Mouse (Mus musculus): ENCODE results near the gene Clps. TPM values are rescaled to one million over a fixed set of nuclear protein-coding genes. Genes with fewer than 3 reads are reported as not detected.
A peak's percentile ranks its signal among the peaks of the same experiment; 100 is the strongest.

Gene Clps
- total and polyA plus RNA-seq, 3 experiments, result not detected

DNA sequence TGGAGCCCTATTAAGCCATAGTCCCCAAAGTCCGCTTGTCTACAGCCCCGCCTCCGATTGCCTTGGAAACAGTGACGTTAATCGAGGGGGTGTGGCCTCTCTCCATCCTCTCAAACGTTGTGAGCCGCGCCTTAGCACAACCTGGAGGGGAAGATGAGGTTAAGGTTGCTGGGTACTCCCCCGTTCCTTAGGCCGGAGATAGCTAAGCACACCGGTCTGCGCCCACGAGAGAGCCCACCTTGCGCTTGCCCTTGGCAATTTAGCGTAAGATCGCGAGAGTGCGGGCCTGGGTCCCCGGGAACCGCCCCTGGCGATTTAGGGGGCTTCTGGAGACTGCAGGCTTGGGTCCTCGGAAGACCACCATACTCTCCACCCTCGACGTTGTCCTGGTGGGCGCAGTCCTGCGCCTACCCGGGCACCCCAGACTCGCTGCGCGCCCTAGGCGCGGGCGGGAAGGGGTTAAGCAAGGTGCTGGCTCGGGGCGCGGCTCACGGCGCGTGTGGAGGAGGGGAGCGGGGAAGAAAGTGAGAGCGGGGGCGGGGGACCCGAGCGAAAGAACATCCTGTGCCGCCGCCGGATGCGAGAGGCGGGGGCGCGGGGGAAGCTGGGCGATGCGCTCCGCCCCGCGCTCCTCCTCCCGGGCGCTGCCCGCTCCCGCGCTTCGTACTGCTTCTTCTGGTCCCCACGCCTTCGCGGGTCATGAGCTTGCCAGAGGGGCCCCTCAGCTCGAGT, 37.8 kb downstream of the Clps start (continued):
- TF ChIP-seq KAT2A (conservative IDR thresholded peaks at IDR 0.05; ENCODE audit: low read depth, low read length) (no peak), TCF12 (IDR thresholded peaks at IDR 0.05; ENCODE audit: low read depth, low read length) (peak; percentile 38; the same call in 1 of the 2 replicates), HCFC1 (IDR thresholded peaks at IDR 0.05; ENCODE audit: low read depth, low read length) (peak; percentile 71), RCOR1 (IDR thresholded peaks at IDR 0.05; ENCODE audit: low read depth, low read length) (no peak), NELFE (IDR thresholded peaks at IDR 0.05; ENCODE audit: low read depth, low read length) (peak; percentile 67), SMC3 (IDR thresholded peaks at IDR 0.05; ENCODE audit: low read depth, low read length) (no peak), MYC (IDR thresholded peaks at IDR 0.05; ENCODE audit: low read depth, low read length) (no peak), EP300 (IDR thresholded peaks at IDR 0.05; ENCODE audit: low read depth in 1 of 2, low read length in 2 of 2) (peak in 1 of 2 experiments; percentile 69; a peak in 2 of 4 replicates), TBP (IDR thresholded peaks at IDR 0.05; ENCODE audit: low read depth, low read length) (peak; percentile 76; the same call in 1 of the 2 replicates), TAL1 (IDR thresholded peaks at IDR 0.05; ENCODE audit: low read length) (no peak)

DNA sequence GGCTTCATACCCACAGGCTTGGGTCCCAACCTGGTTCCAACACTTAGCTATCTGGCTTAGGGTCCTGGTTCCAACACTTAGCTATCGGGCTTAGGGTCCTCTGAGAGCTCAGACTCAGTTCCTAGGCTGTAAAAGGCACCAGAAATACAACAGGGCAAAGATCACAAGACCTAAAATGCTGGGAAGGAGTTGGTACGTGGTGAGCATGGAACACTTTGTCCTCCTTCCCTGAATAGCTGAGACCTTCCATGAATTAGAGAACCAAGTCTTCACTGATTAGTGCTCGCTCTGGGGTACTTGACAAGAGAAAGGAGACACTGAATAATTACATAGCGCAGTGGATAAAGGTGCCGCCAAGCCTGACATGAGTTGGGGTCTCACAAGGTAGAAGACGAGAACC, 38.6 kb downstream of the Clps start:
- no peak for TF ChIP-seq TBP (IDR thresholded peaks at IDR 0.05; ENCODE audit: low read depth, low read length)
- no peak for TF ChIP-seq GABPA (IDR thresholded peaks at IDR 0.05; ENCODE audit: low read depth, low read length)
- TF ChIP-seq POLR2AphosphoS5 (IDR thresholded peaks at IDR 0.05; ENCODE audit: borderline replicate concordance, low read depth, low read length), result no peak
- no peak for TF ChIP-seq NELFE (IDR thresholded peaks at IDR 0.05; ENCODE audit: low read depth, low read length)
- H3K36me3 ChIP-seq (ENCODE audit: control insufficient read depth in 1 of 2, insufficient read depth in 2 of 2, low read length in 2 of 2), result peaks cover 0 to 20% of the 10 kb centered on the region in 2 experiments; a peak in 2 of 4 replicates
- no peak for DNase-seq (ENCODE audit: low read depth, low spot score)
- H3K79me2 ChIP-seq (ENCODE audit: control insufficient read depth, insufficient read depth, low read length, poor library complexity), result peaks cover 5% of the 10 kb centered on the region; the same call in 1 of the 2 replicates
- H3K4me3 ChIP-seq (ENCODE audit: control insufficient read depth in 1 of 2, insufficient read depth in 1 of 2, low read depth in 2 of 2, low read length in 2 of 2), result peak overlapping the region; percentile 34 to 58; a peak in 3 of 4 replicates
- peak overlapping the region; percentile 48 for H3K9ac ChIP-seq (ENCODE audit: control insufficient read depth, low read depth, low read length, poor library complexity, severe bottlenecking)
- H3K4me1 ChIP-seq (ENCODE audit: control insufficient read depth in 1 of 2, insufficient read depth in 2 of 2, low read length in 2 of 2), result peaks cover 6 to 32% of the 10 kb centered on the region in 2 experiments; a peak in 3 of 4 replicates
- no peaks in the 10 kb centered on the region for H3K9me3 ChIP-seq (replicated peaks; ENCODE audit: insufficient read depth, low read length)
- H3K27me3 ChIP-seq (ENCODE audit: control insufficient read depth in 1 of 2, insufficient read depth in 2 of 2, low read length in 2 of 2), result no peaks in the 10 kb centered on the region
- H3K27ac ChIP-seq (ENCODE audit: control insufficient read depth, low read depth, low read length), result peak overlapping the region; percentile 26; the same call in 1 of the 2 replicates

DNA sequence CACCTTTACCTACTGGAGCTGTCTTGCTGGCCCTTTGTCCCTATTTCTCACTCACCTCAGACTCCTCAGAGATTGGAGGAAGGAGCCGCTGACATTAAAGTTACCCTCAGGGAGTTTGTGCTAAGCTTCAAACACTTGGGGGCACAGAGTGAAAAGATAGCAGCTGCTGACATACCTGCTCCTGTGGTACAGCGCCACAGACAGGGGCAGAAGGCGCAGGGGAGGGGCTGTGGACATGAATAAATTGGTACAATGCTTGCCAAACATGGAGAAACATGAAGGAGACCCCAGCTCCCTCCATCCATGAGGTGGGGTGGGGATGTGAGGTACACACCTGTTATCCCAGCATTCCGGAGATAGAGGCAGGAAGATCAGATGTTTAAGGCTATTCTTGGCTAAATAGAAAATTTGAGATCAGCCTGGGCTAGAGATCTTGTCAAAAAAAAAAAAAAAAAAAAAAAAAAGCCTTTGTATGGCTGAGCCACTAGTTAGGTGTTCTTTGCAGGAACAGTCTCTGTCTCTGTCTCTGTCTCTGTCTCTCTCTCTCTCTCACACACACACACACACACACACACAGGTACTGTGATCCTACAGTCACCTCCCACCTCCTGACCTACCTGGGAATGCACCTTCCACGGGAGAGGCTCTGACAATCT, 39.4 kb downstream of the Clps start:
- Histone ChIP-seq H3K9me3 (replicated peaks; ENCODE audit: insufficient read depth, low read length) (no peaks in the 10 kb centered on the region), H3K27ac (ENCODE audit: control insufficient read depth, low read depth, low read length) (no peak overlapping the region), H3K4me1 (ENCODE audit: control insufficient read depth in 1 of 2, insufficient read depth in 2 of 2, low read length in 2 of 2) (peaks cover 6 to 34% of the 10 kb centered on the region in 2 experiments; a peak in 3 of 4 replicates), H3K4me3 (ENCODE audit: control insufficient read depth in 1 of 2, insufficient read depth in 1 of 2, low read depth in 2 of 2, low read length in 2 of 2) (no peak overlapping the region), H3K36me3 (ENCODE audit: control insufficient read depth in 1 of 2, insufficient read depth in 2 of 2, low read length in 2 of 2) (peaks cover 0 to 20% of the 10 kb centered on the region in 2 experiments; a peak in 2 of 4 replicates), H3K9ac (ENCODE audit: control insufficient read depth, low read depth, low read length, poor library complexity, severe bottlenecking) (no peak overlapping the region), H3K27me3 (ENCODE audit: control insufficient read depth in 1 of 2, insufficient read depth in 2 of 2, low read length in 2 of 2) (no peaks in the 10 kb centered on the region), H3K79me2 (ENCODE audit: control insufficient read depth, insufficient read depth, low read length, poor library complexity) (peaks cover 5% of the 10 kb centered on the region; the same call in 1 of the 2 replicates)
- DNase-seq (ENCODE audit: low read depth, low spot score), result no peak
- TF ChIP-seq USF1 (IDR thresholded peaks at IDR 0.05; ENCODE audit: low read depth, low read length), result no peak
- peak; percentile 73 for TF ChIP-seq ZNF384 (IDR thresholded peaks at IDR 0.05; ENCODE audit: low read depth, low read length)
- TF ChIP-seq TBP (IDR thresholded peaks at IDR 0.05; ENCODE audit: low read depth, low read length), result no peak
